Mouse (Mus musculus) fat pad, adult 2 months (tissue): ENCODE results near the gene Arhgef18.

Experiments used
- DNase-seq: peaks from one replicate; pipeline ENCODE4 v3.0.0-alpha.2; 2011; ENCODE audit warnings: low read depth, low spot score; ENCODE audit errors: extremely low read depth

Gene Arhgef18

DNA sequence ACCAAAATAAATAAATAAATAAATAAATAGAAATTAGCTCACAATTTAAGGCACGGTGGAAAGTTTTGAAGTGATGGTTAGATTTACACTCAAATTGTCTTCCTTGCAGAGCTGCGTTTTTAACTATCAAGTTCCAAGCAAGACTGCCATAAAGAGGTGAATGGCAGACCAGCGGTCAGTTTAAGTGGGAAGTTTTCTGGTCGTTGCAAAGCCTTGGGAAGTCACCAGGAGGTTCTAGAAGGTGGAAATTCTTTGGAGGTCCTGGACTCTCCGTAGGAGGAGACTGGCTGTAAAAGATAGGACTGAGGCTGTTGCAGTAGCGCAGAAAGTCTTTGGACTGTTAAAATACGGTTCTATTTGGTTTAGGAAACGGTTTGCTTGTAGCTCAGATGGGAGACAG lies 106.9 kb downstream of the Arhgef18 start:
- no peak for DNase-seq

DNA sequence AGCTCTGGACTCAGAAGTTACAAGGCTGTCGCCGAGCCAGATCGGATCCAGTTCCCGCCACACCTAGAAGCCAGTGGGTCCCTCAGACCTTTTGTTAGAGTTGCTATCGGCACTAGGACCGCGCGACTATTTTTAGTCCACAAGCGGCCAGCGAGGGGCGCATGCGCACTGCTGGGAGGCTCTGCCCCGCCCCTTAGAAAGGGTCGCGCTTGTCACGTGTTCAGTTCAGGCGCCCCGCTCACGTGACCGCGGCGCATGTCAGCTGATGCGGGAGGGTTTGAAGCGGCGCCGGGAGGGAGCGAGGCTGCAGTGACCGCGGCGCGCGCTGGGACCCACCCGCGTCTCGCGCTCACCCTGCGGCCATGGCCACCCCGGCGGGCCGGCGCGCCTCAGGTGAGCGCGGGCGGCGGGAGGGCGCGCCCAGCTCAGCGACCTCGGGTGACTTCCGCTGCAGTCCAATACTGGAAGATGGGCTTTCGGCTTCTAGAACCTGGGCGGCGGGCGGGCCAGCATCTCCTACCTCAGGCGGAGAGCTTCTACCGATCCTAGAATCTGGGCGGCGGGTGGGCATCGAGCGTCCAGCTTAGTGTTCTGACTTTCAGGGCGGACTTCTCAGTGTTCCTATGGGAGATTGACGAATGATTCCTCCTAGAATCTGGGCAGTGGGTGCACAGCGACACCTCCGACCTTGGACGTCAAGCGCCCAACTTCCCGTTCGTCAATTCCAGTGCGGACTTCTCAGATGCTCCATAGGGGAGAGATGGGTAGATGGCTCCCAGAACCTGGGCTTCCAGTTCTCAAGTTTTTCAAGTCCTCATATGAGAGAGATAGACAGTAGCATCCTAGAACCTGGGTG lies 107.7 kb downstream of the Arhgef18 start, which contains the start of gene Mcoln1:
Mcoln1 (plus strand) TSS at position 223 of the 856 bp plus-strand sequence.
- no peak for DNase-seq

GRCm38 (mm10) chr8:3502217-3502616 lies 109.4 kb downstream of the Arhgef18 start:
- DNase-seq: no peak
